Mouse (Mus musculus) c-Kit-negative CD71-positive TER-119-positive erythroid progenitor cells, embryonic 14.5 days (primary cell): ENCODE data around the gene Oas1f.
"Not testable (repeated sequence)": the region's sequence is repeated elsewhere in the genome, so short reads cannot be mapped to it uniquely, and the experiment has no call there.

Experiments
- DNase-seq: peaks from one replicate; pipeline ENCODE4 v3.0.0-alpha.2; 2013; ENCODE audit warnings: low read depth, low spot score

Oas1f gene

DNA sequence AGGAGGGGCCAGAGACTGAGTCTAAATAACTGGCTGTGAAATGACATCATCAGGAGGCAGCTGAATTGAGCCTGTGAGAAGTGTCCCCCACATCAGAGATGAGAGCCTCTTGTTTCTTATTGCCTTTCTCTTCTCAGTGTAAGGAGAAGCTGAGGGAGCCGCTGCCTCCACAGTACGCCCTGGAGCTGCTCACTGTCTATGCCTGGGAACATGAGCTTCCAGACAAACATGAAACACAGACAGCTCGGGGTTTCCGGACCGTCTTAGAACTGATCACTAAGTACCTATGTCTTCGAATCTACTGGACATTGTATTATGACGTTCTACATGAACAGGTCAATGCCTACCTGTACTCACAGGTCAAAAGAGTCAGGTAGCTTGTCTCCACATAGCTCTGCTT lies 23.6 kb downstream of the Oas1f start:
- DNase-seq: no peak

DNA sequence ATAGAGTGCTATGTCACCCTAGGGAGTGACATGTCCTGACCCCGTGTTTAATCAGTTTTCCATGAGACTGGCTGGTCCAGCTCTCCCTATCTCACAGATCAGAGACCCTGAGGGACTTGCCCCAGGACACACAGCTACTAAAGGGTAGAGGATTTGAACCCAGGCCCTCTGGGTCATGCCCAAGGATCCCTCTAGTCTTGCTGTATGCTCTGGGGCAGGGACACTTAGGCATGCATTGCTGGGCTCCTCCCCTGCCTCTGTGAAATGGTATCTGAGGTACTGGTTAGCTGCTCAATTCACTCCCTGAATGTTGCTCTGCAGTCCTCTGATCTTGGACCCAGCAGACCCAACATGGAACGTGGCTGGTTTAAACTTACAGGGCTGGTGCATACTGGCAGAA lies 24.3 kb downstream of the Oas1f start:
- DNase-seq: no peak

DNA sequence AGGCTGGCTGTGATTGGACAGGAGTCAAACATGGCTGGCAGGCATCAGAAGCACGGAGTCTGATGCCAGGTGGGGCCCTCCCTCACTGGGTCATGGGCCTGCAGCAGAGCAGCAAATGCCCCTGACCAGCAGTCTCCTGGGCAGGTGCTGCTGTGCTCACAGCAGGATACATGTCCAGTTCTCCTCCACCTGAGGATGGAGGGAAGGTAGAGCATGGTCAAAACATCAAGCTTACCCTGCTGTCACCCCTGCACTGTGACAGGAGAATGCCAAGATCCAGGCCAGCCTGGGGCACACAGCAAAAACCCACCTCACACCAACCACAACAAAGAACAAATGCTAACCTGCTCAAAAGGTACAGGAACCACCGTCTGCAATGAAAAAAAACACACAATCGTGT lies 29.7 kb downstream of the Oas1f start:
- not testable (repeated sequence) for DNase-seq

DNA sequence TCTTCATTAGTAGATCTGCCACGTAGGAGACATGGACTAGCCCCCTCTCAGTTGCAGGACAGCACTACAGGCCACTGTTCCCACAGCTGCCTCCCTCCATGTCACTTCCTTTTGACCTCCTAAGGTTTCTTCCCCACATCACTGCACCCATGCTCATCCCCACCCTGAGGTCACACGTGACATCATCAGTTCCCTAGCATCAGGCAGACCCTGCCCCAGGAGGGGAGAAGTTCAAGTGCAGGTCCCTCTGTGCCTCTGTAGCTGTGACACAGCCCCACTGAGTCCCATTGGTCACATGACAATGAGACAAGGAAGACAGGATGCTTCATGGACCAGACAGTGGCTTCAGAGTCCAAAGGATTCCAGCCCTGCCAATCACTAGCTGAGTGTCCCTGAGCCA lies 30.2 kb downstream of the Oas1f start:
- not testable (repeated sequence) for DNase-seq

DNA sequence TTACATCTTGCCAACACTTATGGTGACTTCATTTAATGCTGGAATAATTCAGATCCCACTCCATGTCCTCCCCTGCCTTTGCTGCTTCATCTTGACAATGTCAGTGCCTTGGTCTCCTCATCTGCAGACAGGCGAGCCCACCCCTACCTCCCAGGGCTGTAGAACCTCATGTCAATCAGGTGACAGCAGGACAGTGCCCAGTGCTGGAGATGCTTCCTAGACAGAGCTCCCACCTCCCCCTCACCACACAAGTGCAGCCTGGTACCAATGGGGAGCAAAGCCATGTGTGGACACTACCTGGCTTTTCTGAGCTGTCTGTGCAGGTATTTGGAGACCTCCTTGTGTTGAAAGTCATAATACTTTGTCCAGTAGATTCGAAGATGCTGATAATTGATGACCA lies 31.6 kb downstream of the Oas1f start:
- not testable (repeated sequence) for DNase-seq

DNA sequence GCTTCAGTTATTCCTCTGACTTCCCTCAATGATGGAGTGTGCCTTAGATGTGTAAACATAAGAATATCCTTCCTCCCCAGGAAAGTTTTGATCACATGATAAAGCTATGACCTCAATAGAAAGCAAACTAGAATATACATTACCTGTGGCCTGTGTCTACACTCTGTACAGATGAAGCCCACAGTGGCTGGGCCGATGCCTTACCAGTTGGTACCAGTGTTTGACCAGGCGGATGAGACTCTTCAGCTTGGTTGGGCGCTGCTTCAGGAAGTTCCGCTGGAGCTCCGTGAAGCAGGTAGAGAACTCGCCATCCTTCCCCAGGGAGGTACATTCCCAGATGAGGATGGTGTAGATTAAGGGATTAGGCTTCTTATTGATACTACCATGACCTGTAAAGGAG lies 34.5 kb downstream of the Oas1f start:
- DNase-seq: not testable (repeated sequence)

DNA sequence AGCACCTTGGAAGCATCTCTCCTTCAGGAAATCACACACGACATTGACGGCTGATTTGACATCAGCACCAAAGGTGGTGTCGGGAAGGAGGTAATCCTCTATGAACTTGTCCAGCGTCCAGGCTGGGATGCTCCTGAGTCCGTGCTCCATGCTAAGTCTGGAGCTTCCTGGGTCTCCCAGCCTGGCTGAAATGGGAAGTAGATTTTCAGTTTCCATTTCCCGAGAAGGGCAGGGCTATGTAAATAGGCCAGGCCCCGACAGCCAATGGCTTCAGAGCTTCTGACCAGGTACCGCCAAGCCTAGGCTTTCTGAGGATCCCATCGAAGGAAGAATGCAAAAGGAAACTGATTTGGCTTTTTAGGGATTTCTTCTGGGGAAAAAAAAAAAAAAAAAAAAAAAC lies 40.2 kb downstream of the Oas1f start, which contains the start of gene Oas1g:
Gene Oas1g, minus strand, starts transcription at position 201 of the 400 bp plus-strand sequence.
- not testable (repeated sequence) for DNase-seq

DNA sequence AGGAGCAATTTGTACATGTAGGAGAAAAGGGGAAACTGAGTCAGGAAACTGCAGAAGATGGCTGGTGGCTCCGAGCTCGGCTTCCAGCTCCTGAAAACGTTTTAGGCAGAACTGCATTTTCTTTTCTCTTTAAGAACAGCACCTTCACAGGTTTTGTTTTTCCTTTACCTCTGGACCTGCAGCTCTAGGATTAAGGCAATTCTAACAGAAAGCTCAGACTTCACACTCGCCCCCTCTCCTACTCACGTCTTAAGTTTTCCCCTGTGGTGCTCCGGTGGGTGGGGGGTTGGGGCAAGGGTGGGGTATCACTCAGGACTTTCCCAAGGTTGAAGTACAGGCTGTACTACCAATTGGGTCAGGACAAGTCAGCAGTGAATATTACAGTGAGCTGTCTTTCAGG lies 40.7 kb downstream of the Oas1f start:
- DNase-seq: no peak

DNA sequence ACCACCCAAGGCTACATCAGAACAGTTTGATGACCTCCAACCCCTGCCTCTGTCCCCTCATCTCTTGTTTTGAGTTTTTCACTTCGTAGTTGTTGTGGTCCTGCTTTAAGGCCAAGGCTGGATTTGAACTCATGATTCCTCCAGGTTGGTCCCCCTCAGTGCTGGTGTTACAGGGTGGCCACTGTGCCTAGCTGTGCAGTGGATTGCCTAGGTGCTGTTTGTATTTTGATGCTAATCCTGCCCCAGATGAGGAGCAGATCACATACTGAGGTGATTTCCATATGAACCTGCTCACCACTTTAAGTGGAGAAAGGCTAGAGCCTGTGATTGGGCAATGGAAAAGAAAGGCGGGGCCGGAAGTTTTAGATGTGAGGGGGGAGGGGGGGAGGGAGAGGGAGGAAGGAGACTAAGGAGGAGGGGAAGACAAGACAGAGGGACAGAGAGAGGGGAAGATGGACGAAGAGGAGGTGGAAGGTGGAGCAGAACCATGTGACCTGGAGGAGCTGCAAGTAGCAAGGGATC lies 41.2 kb downstream of the Oas1f start:
- DNase-seq: not testable (repeated sequence)

DNA sequence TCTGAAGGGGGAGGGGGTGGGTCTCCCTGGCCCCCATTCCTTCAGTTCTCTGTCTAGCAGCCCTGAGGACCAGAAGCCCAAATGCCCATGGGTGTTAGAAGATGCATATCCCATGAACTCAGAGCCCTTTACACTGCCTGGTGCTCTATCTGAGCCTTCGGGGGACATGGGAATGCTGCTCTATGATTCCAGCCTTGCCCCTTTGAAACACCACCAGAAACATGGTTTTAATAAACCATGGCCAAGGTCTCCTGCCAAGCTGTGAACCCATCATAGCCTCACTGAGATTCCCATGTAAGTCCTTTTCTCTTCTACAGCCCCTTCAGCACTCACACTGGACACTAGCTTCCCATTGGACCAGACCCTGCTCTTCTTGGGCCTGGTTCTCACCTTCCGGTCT lies 42.9 kb downstream of the Oas1f start:
- DNase-seq: no peak

DNA sequence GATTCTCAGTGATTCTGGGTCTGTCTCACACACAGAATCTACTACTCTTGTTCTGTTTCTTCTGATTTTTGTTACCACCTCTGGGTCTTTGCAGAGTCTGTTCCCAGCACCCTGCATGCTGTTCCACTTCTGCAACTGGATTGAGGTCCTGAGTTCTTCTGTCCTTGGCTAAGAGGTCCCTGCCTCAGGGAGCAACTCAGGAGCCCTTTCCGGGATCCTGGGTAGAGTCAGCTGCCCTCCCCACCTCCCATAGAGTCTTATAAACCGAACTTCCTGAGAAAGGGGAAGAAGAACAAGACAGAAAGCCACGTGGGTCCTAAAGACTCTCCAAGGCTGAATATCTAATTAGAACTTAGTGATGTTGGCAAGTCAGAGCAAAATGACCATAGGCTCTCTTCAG lies 43.8 kb downstream of the Oas1f start:
- no peak for DNase-seq

DNA sequence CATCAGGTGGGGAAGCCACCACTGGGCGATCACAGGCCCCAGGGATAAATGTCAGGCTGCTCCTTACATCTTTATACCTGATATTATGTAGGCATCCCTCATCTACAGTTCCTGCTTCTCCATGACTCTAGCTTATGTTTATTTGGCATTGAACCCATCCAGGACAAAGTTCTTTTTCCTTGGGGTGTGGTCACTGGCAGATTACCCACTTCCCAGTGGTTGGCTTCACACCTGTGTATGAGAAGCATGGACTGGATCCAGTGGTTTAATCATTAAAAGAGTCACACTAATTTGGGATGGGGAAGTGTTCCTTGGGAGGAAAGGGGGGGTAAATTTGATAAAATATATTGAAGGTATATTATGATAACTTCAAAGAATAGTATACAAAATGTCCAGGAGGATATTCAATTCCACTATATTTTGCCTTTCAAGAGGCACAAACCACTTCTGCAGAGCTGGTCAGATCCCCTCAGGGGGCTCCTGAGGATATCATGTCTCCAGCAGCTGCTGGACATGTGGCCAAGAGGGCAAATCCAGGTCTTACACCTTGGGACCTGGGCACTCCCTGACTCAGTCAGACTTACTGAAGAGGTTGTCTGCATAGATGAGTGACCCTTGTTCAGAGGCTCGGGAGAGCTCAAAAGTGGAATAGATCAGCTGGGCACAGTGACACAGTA lies 44.5 kb downstream of the Oas1f start:
- not testable (repeated sequence) for DNase-seq

DNA sequence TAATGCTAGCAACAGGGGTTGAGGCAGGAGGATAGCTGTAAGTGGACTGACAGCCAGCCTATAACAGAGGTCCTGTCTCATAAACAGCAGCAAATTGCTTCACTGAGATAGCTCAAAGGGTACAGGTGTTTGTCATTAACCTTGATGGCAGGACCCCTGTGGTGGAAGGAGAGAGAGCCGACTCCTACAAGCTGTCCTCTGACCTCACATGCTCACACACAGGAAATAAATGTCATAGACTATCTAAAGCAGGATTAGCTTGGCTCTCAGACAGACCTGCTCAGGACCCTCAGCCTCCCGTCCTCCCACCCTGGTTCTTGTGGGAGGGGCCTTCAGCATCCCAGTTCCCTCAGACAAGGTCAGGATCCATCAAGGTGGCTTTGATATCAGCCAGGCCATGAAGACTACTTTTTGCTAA lies 45.1 kb downstream of the Oas1f start:
- DNase-seq: no peak

DNA sequence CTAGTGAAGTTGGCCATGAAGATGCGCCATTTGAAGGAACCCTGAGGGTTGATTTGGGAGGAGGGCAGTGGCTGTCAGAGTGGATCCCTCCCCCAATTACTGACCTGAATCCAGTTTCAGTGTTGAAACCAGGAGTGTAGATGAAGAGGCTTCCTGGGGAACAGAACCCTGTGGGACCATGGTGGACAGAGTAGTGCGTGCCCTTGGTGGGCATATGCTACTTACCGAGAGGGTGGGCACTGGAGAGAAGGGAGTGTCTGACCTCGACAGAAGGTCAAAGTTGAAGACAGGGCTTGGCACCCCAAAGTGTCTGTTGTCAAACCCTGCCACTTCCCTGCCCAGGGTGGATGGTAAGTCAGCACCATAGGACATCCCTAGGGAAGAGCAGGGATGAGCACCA lies 46.7 kb downstream of the Oas1f start:
- DNase-seq: not testable (repeated sequence)

DNA sequence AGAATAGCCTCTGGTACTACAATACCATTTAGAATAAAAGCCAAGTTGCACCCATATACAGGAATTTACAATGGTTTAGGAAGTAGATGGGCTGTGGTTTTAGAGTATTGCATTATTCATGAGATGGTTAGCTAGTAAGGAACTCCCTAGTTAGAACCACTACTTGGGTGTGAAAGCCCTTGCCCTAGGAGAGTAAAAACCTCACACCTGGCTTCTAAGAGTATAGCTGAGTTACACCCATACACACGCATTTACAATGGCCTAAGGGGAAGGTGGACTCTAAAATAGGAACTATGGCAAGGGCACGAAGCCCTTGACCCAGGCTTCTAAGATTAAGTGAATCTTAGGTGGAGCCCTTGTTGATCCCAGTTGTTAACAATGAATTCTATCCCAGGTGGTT lies 47.5 kb downstream of the Oas1f start:
- DNase-seq: not testable (repeated sequence)

DNA sequence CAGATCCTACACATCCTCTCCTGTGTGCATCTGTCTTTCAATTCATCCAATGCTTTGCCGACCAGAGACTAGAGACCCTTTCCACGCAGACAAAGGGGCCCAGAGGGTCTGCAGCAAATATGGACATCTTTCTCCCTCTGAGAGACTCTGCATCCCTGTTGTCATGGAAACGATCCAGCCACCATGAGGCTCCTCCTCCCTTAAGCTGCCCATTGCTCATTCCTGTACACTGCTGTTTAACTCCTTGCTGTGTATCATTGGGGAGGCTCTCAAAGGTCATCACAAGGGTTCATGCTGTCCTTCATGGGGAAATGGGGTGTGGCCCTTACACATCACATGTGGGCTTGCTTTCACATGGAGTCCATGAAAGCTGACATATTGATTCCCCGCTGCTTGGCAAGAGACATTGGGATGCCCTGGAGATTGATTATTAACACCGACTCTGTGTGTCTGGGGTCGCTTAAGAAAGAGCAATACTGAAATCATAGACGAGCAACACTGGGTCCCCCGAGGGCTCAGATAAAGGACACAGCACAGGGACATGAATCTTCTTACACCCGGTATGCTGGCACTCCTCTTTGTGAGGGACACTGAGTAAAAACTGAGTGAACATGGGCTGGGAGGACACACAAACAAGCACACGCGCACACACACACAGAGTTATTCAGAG lies 48.2 kb downstream of the Oas1f start:
- no peak for DNase-seq

DNA sequence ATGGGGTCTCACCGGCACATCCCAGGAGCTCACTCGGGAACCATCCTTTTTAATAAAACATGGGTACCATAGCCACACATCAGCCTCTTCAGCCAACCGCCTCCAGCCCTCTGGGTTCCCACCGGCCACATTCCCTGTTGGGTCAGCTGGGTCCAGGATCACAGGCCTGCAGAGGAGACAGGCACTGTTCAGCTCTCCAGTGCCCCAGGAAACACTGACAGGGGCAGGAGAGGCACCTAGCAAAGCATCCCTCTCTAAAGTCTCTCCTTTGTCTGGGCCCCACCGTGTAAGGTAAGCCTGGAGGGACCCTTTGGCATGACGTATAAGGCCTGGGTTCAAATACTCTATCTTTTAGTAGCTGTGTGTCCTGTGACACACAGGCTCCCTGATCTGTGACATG lies 51.1 kb downstream of the Oas1f start:
- DNase-seq: no peak

DNA sequence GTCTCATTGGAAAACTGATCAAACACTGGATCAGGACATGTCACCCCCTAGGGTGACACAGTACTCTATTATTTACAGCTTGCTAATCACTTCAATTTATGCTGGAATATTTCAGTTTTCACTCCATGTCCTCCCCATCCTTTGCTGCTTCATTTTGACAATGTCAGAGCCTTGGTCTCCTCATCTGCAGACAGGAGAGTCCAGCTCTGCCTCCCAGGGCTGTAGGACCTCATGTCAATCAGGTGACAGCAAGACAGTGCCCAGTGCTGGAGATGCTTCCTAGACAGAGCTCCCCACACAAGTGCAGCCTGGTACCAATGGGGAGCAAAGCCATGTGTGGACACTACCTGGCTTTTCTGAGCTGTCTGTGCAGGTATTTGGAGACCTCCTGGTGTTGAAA lies 51.6 kb downstream of the Oas1f start:
- no peak for DNase-seq

DNA sequence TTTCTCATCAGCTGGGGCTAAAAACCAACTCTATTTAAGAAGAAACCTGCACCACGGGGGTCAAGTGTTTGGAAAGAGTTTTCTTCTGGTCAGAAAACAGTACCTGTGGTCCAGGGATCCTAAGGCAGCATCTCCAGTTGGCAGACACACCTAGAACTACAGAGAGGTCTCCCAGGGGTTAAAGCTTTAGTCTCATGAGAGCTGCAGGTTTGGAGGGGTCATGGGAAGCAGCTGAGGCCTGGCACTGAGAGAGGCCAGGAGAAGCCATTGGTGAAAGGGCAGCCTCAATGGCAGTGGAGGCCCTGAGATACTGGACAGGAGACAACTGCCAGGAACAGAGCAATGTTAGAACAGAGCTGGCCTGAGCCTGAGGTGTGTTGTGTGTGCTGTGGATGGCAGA lies 53.5 kb downstream of the Oas1f start:
- DNase-seq: no peak

DNA sequence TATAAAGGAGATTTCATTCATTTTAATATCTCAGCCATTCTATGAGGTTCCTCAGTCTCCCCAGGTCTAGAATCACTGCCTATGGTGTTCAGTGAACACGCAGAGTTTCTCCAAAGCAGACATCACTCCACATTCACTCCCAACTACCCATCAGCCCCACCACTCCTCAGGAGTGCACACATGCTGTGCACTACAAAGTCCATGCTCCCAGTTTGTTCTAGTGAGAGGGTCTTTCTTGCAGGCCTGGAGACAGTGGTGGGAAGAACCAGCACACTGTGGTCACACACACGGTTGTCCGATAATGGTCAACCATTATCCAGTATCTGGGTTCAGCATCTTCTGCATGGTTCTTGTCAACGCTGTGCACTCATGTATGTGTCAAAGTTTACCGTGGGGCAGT lies 54.9 kb downstream of the Oas1f start:
- no peak for DNase-seq

DNA sequence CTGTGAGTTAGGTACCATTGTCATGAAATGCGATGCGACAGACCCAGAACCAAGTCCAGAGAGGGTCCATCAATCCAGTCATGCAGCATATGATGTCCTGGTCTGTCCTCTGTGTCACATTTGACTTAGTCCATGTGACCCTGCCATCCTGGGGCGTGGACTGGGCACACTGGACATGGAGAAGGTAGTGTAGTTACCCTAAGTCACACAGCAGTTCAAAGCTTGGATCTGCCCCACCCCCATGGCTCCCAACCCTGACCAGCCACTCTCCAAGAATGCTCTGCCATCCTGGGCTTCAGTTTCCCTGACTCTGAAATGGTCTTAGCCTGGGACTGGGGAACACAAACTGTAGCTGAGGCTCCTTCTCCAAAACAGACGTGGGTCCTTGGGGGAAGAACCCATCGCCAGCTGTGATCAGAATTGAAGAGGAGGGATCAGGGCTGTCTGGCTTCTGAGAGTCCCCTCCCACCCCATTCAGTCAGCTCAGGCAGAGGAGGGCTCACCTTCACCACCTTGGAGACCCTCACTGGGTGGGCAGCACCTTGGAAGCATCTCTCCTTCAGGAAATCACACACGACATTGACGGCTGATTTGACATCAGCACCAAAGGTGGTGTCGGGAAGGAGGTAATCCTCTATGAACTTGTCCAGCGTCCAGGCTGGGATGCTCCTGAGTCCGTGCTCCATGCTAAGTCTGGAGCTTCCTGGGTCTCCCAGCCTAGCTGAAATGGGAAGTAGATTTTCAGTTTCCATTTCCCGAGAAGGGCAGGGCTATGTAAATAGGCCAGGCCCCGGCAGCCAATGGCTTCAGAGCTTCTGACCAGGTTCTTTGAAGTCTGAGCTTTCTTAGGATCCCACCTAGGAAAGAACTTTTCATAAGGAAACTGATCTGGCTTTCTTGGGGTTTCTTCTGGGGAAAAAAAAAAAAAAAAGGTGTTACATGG lies 59.9 kb downstream of the Oas1f start, which contains the start of gene Oas1a:
Gene Oas1a, minus strand, starts transcription at position 731 of the 943 bp plus-strand sequence.
- not testable (repeated sequence) for DNase-seq
